Mouse (Mus musculus) ZHBTc4 (cell line): ENCODE measurements around the gene Olfr1380.
A peak's percentile ranks its signal among the peaks of the same experiment; 100 is the strongest.
"Not testable (repeated sequence)": the region's sequence is repeated elsewhere in the genome, so short reads cannot be mapped to it uniquely, and the experiment has no call there.

ENCODE experiments used
- DNase-seq: peaks from one replicate; pipeline ENCODE4 v3.0.0-alpha.2; 2011; ENCODE audit warnings: low read depth, low spot score

Gene Olfr1380

GRCm38 (mm10) chr11:49556578-49556977 lies at the start of gene Olfr1380:
Gene Olfr1380, plus strand, starts transcription at chr11:49556878.
- peak; percentile 28 for DNase-seq

- no peak for DNase-seq
Observed at GRCm38 (mm10) chr11:49518086-49518485, 38.6 kb upstream of the Olfr1380 start.

- no peak for DNase-seq
Observed at GRCm38 (mm10) chr11:49519348-49519747, 37.3 kb upstream of the Olfr1380 start, which contains the start of gene Olfr1383. Gene Olfr1383, plus strand, starts transcription at chr11:49519648.

GRCm38 (mm10) chr11:49527947-49528346 lies 28.7 kb upstream of the Olfr1380 start, which contains the start of gene Olfr1382:
Gene Olfr1382, plus strand, starts transcription at chr11:49528247.
- no peak for DNase-seq

- DNase-seq, result no peak
Observed at GRCm38 (mm10) chr11:49532761-49533160, 23.9 kb upstream of the Olfr1380 start.

- peak; percentile 38 for DNase-seq
Observed at GRCm38 (mm10) chr11:49536631-49537030, 20.0 kb upstream of the Olfr1380 start.

- DNase-seq, result not testable (repeated sequence)
Observed at GRCm38 (mm10) chr11:49543149-49543548, 13.5 kb upstream of the Olfr1380 start, which contains the start of gene Olfr1381. Gene Olfr1381, plus strand, starts transcription at chr11:49543449.

- peak; percentile 28 for DNase-seq
Observed at GRCm38 (mm10) chr11:49554033-49554432, 2.6 kb upstream of the Olfr1380 start.

GRCm38 (mm10) chr11:49575054-49575453 lies 18.4 kb downstream of the Olfr1380 start:
- peak; percentile 52 for DNase-seq

- DNase-seq, result not testable (repeated sequence)
Observed at GRCm38 (mm10) chr11:49580452-49580851, 23.8 kb downstream of the Olfr1380 start.

GRCm38 (mm10) chr11:49590213-49590612 lies 33.5 kb downstream of the Olfr1380 start:
- peak; percentile 6 for DNase-seq

GRCm38 (mm10) chr11:49597149-49597548 lies 40.5 kb downstream of the Olfr1380 start:
- not testable (repeated sequence) for DNase-seq

- DNase-seq, result not testable (repeated sequence)
Observed at GRCm38 (mm10) chr11:49608306-49608705, 51.6 kb downstream of the Olfr1380 start.

- peak; percentile 64 for DNase-seq
Observed at GRCm38 (mm10) chr11:49608938-49609867, 52.5 kb downstream of the Olfr1380 start, which contains the start of gene Flt4. Gene Flt4, plus strand, starts transcription at chr11:49609263.

GRCm38 (mm10) chr11:49609868-49610824 lies 53.5 kb downstream of the Olfr1380 start:
- DNase-seq, result peak; percentile 74

GRCm38 (mm10) chr11:49611349-49611748 lies 54.7 kb downstream of the Olfr1380 start:
- not testable (repeated sequence) for DNase-seq

- DNase-seq, result no peak
Observed at GRCm38 (mm10) chr11:49612154-49612553, 55.5 kb downstream of the Olfr1380 start.

- DNase-seq, result peak; percentile 42
Observed at GRCm38 (mm10) chr11:49613349-49613748, 56.7 kb downstream of the Olfr1380 start.
